Mouse (Mus musculus): ENCODE results near the gene Leng8. TPM values are rescaled to one million over a fixed set of nuclear protein-coding genes. Genes with fewer than 3 reads are reported as not detected.

Leng8 gene
- polyA plus RNA-seq, 1 experiment from 2014 or later: 9.1 TPM

DNA sequence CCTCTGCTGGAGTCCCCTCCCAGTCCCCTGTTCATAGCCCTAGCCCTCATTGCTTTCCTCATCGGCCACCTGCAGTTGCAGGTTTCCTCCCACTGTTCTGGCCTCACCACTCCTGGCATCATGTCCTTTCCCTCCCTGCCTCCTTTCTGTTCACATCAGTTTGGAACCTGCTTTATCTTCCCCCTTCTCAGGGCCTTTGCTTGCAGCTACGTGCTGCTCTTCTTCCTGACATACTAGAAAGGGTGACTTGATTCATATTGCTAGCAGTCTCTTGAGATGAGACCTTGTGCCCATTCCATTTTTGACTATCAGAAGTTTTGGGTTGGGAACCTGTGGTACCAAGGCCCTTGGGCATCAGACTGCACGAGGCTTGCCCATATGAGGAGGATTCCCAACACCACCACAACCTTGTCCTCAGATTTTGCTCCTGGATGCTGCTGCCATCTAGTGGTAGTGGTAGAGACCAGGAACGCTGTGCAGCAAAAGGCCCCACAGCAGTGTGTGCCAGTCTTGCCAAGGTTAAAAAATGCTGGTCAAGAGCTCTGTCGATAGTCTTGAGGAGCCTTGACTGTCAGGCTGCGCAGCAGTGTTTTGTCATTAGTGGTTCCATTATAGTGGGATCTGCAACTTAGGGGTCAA lies 8.8 kb downstream of the Leng8 start:
- DNase-seq (peak; percentile 58), ATAC-seq (no peak)
- Histone ChIP-seq H3K9ac (replicated peaks) (no peak overlapping the region), H3K36me3 (replicated peaks; ENCODE audit: insufficient read depth, low read length) (peaks cover 72% of the 10 kb centered on the region), H3K27ac (ENCODE audit: low read depth) (no peak overlapping the region), H3K9me3 (ENCODE audit: low read length) (no peaks in the 10 kb centered on the region), H3K4me3 (ENCODE audit: low read depth, low read length) (no peak overlapping the region), H3K4me2 (ENCODE audit: low read depth, low read length) (no peak overlapping the region), H3K4me1 (ENCODE audit: insufficient read depth) (peaks cover 17% of the 10 kb centered on the region), H3K27me3 (ENCODE audit: insufficient read depth, low read length) (no peaks in the 10 kb centered on the region)
- TF ChIP-seq CTCF (IDR thresholded peaks at IDR 0.05; ENCODE audit: low read depth) (peak; percentile 90), EP300 (IDR thresholded peaks at IDR 0.05; ENCODE audit: low read depth) (no peak)
- WGBS (ENCODE audit: insufficient replicate concordance): 72% methylated on average over 6 of the region's 6 CpGs

DNA sequence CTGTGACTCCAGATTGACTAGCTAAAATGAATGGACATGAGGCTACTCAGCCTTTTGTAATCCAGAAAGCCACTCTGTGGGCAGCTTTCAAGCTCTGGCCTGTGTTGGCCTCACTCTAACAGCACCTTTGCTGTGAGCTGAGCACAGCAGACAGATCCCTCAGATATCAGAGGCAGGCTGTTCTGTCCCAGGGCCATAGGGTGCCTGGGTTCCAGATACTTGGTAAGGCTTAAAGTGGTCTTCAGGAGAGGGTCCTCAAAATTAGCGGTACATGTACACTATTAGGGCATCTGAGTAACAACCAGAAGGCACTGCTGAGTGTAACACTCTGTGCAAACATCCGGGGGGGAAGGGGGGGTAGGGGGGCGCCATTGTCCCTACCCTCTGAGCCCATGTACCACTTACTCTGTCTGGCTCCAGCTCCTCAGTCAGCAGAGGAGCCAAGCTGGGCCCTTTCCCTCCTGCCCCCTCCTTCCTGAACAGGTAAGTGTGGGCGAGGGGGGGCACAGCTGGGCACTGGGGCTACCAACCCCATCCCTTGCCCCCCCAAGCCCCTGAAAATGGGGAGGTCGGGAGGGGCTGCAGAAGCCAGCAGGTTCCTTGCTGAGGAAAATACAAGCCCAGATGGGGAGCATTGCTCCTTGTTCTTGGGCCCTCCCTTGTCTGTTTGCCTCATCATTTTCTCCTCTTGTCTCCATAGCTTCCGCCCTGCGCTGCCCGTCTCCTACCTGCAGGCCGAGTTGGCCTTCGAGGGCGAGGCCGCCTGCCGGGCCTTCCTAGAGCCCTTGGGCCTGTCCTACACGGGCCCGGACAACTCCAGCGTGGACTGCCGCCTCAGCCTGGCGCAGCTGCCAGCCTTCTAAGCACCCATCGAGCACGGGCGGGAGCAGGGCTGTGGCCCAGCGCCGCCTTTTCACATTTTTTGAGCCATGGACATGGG lies 9.7 kb downstream of the Leng8 start:
- no peak overlapping the region for H3K27ac ChIP-seq (ENCODE audit: low read depth)
- peaks cover 64% of the 10 kb centered on the region for H3K36me3 ChIP-seq (replicated peaks; ENCODE audit: insufficient read depth, low read length)
- peaks cover 25% of the 10 kb centered on the region for H3K4me1 ChIP-seq (ENCODE audit: insufficient read depth)
- no peak overlapping the region for H3K4me2 ChIP-seq (ENCODE audit: low read depth, low read length)
- 0 out of 2 replicates have a peak, but pooled peaks cover 2% of the 10 kb centered on the region for H3K27me3 ChIP-seq (ENCODE audit: insufficient read depth, low read length)
- DNase-seq: peak; percentile 13
- H3K9me3 ChIP-seq (ENCODE audit: low read length): no peaks in the 10 kb centered on the region
- H3K9ac ChIP-seq (replicated peaks): no peak overlapping the region
- TF ChIP-seq CTCF (IDR thresholded peaks at IDR 0.05; ENCODE audit: low read depth) (no peak), EP300 (IDR thresholded peaks at IDR 0.05; ENCODE audit: low read depth) (no peak)
- ATAC-seq: no peak
- H3K4me3 ChIP-seq (ENCODE audit: low read depth, low read length): no peak overlapping the region
- 90% methylated on average over 23 of the region's 23 CpGs for WGBS (ENCODE audit: insufficient replicate concordance)

- ATAC-seq (no peak), DNase-seq (peak; percentile 17)
- H3K9me3 ChIP-seq (ENCODE audit: low read length): no peaks in the 10 kb centered on the region
- peaks cover 26% of the 10 kb centered on the region for H3K4me1 ChIP-seq (ENCODE audit: insufficient read depth)
- H3K4me2 ChIP-seq (ENCODE audit: low read depth, low read length): no peak overlapping the region
- peaks cover 55% of the 10 kb centered on the region for H3K36me3 ChIP-seq (replicated peaks; ENCODE audit: insufficient read depth, low read length)
- TF ChIP-seq EP300 (IDR thresholded peaks at IDR 0.05; ENCODE audit: low read depth) (no peak), CTCF (IDR thresholded peaks at IDR 0.05; ENCODE audit: low read depth) (no peak)
- H3K9ac ChIP-seq (replicated peaks): no peak overlapping the region
- no peak overlapping the region for H3K27ac ChIP-seq (ENCODE audit: low read depth)
- H3K27me3 ChIP-seq (ENCODE audit: insufficient read depth, low read length): 0 out of 2 replicates have a peak, but pooled peaks cover 3% of the 10 kb centered on the region
- no peak overlapping the region for H3K4me3 ChIP-seq (ENCODE audit: low read depth, low read length)
- WGBS (ENCODE audit: insufficient replicate concordance): 77% methylated on average over 20 of the region's 20 CpGs
These were observed 10.5 kb downstream of the Leng8 start for GRCm38 (mm10) chr7:4147371-4147770.

DNA sequence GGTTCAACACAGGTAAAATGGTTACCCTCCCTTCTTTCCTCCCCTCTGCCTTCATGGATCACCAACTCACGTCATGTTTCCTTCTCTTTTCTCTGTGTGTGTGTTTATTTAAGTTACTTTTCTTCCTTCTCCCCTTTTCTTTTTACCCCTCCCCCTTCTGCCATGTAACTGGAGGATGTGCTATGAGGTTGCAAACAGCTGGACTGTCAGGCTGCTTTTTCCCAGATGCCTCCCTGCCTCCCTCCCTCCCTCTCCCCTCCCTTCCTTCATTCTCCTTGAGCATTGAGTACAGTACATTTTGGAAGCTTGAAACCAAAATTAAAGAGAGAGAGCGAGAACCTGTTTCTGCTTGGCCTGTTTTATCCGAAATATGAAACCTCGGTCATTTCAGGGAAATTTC lies 11.0 kb downstream of the Leng8 start:
- ATAC-seq: no peak
- H3K36me3 ChIP-seq (replicated peaks; ENCODE audit: insufficient read depth, low read length): peaks cover 51% of the 10 kb centered on the region
- 83% methylated on average over 4 of the region's 4 CpGs for WGBS (ENCODE audit: insufficient replicate concordance)
- H3K9ac ChIP-seq (replicated peaks): peak overlapping the region; percentile 86; the same call in 1 of the 2 replicates
- TF ChIP-seq CTCF (IDR thresholded peaks at IDR 0.05; ENCODE audit: low read depth) (no peak), EP300 (IDR thresholded peaks at IDR 0.05; ENCODE audit: low read depth) (no peak)
- H3K9me3 ChIP-seq (ENCODE audit: low read length): no peaks in the 10 kb centered on the region
- no peak for DNase-seq
- no peak overlapping the region for H3K27ac ChIP-seq (ENCODE audit: low read depth)
- H3K27me3 ChIP-seq (ENCODE audit: insufficient read depth, low read length): 0 out of 2 replicates have a peak, but pooled peaks cover 3% of the 10 kb centered on the region
- H3K4me3 ChIP-seq (ENCODE audit: low read depth, low read length): no peak overlapping the region
- peaks cover 26% of the 10 kb centered on the region for H3K4me1 ChIP-seq (ENCODE audit: insufficient read depth)
- peak overlapping the region; percentile 98; the same call in 1 of the 2 replicates for H3K4me2 ChIP-seq (ENCODE audit: low read depth, low read length)

GRCm38 (mm10) chr7:4148341-4149208 lies 11.7 kb downstream of the Leng8 start:
- Histone ChIP-seq H3K4me2 (ENCODE audit: low read depth, low read length) (peak overlapping the region; percentile 98), H3K4me3 (ENCODE audit: low read depth, low read length) (peak overlapping the region; percentile 82), H3K9me3 (ENCODE audit: low read length) (no peaks in the 10 kb centered on the region), H3K36me3 (replicated peaks; ENCODE audit: insufficient read depth, low read length) (peaks cover 43% of the 10 kb centered on the region), H3K4me1 (ENCODE audit: insufficient read depth) (peaks cover 26% of the 10 kb centered on the region), H3K27ac (ENCODE audit: low read depth) (peak overlapping the region; percentile 97), H3K27me3 (ENCODE audit: insufficient read depth, low read length) (0 out of 2 replicates have a peak, but pooled peaks cover 3% of the 10 kb centered on the region), H3K9ac (replicated peaks) (peak overlapping the region; percentile 86)
- DNase-seq: peak; percentile 30
- TF ChIP-seq EP300 (IDR thresholded peaks at IDR 0.05; ENCODE audit: low read depth) (no peak), CTCF (IDR thresholded peaks at IDR 0.05; ENCODE audit: low read depth) (no peak)
- WGBS (ENCODE audit: insufficient replicate concordance): 32% methylated on average over 18 of the region's 18 CpGs
- peak; percentile 6; the same call in 1 of the 2 replicates for ATAC-seq

Measured in liver, postnatal 0 days (tissue).